Mouse (Mus musculus): Measurements from ENCODE around the gene Tssk6. TPM values are rescaled to one million over a fixed set of nuclear protein-coding genes. Genes with fewer than 3 reads are reported as not detected.

The Tssk6 gene
- polyA plus RNA-seq (2014; fragmentation: Nextera tagmentation; extraction: Ambion mirVana), result 3.8 and 4.3 TPM in 2 replicates

DNA sequence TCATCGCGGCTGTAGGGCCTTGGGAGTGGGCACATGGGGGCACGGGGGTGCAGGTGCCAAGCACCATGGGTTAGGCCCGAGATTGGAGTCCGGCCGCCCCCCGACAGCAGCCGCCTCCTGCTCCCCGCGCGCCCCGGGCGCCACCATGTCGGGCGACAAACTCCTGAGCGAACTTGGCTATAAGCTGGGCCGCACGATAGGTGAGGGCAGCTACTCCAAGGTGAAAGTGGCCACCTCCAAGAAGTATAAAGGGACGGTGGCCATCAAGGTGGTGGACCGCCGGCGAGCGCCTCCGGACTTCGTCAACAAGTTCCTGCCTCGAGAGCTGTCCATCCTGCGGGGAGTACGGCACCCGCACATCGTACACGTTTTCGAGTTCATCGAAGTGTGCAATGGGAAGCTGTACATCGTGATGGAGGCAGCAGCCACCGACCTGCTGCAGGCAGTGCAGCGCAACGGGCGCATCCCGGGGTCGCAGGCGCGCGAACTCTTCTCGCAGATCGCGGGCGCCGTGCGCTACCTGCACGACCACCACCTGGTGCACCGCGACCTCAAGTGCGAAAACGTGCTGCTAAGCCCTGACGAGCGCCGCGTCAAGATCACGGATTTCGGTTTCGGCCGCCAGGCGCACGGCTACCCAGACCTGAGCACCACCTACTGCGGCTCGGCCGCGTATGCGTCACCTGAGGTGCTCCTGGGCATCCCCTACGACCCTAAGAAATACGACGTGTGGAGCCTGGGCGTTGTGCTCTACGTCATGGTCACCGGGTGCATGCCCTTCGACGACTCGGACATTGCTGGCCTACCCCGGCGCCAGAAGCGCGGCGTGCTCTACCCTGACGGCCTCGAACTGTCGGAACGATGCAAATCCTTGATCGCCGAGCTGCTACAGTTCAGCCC lies at the start of gene Tssk6, which contains the start of the genes Ndufa13 and Yjefn3:
Gene Tssk6 (plus strand): TSS at position 22 of the 900 bp plus-strand sequence.
Gene Ndufa13 (minus strand): TSS at position 396 of the 900 bp plus-strand sequence.
Gene Yjefn3 (minus strand): TSS at position 550 of the 900 bp plus-strand sequence.
- DNase-seq, result peak; percentile 44
- Histone ChIP-seq H3K4me3 (ENCODE audit: low read depth, low read length) (peak within 1 kb of the TSS; percentile 72), H3K36me3 (ENCODE audit: insufficient read depth) (peaks cover 12% of the 10 kb centered on the region; the same call in 1 of the 2 replicates), H3K4me2 (peak within 1 kb of the TSS; percentile 94), H3K4me1 (ENCODE audit: insufficient read depth) (peaks cover 6% of the 10 kb centered on the region), H3K9ac (peak within 1 kb of the TSS; percentile 75), H3K9me3 (ENCODE audit: low read depth, low read length) (no peaks in the 10 kb centered on the region), H3K27ac (ENCODE audit: low read depth) (peak within 1 kb of the TSS; percentile 92), H3K27me3 (ENCODE audit: insufficient read depth, low read length) (no peaks in the 10 kb centered on the region)
- TF ChIP-seq CTCF (IDR thresholded peaks at IDR 0.05; ENCODE audit: low read depth), result peak; percentile 26; the same call in 1 of the 2 replicates
- 5% methylated on average over 89 of the region's 89 CpGs for WGBS
- ATAC-seq (ENCODE audit: insufficient read depth), result peak; percentile 45

DNA sequence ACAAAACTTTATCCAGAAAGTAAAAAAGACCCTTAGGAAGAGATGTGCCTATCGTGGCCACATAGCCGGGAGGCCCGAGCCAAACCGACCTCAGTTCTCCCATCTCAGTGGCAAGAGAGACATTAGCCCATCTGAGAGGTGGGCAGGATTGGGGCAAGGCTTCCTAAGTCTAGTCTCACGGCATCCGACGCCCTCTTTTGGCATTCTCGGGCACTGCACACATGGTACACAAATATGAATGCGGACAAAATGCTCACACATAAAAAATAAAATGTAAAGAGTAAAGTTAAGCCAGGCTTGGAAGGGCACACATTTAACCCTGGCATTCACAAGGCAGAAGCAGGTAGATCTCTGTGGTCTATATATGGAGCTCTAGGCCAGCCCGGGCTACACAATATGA lies 48.1 kb upstream of the Tssk6 start:
- Histone ChIP-seq H3K9me3 (ENCODE audit: low read depth, low read length) (no peaks in the 10 kb centered on the region), H3K4me1 (ENCODE audit: insufficient read depth) (no peaks in the 10 kb centered on the region), H3K36me3 (ENCODE audit: insufficient read depth) (no peaks in the 10 kb centered on the region), H3K4me3 (ENCODE audit: low read depth, low read length) (no peak overlapping the region), H3K27me3 (ENCODE audit: insufficient read depth, low read length) (no peaks in the 10 kb centered on the region), H3K9ac (no peak overlapping the region), H3K27ac (ENCODE audit: low read depth) (no peak overlapping the region), H3K4me2 (no peak overlapping the region)
- no peak for TF ChIP-seq CTCF (IDR thresholded peaks at IDR 0.05; ENCODE audit: low read depth)
- ATAC-seq (ENCODE audit: insufficient read depth) (no peak), DNase-seq (no peak)
- WGBS, result 91% methylated on average over 10 of the region's 10 CpGs

DNA sequence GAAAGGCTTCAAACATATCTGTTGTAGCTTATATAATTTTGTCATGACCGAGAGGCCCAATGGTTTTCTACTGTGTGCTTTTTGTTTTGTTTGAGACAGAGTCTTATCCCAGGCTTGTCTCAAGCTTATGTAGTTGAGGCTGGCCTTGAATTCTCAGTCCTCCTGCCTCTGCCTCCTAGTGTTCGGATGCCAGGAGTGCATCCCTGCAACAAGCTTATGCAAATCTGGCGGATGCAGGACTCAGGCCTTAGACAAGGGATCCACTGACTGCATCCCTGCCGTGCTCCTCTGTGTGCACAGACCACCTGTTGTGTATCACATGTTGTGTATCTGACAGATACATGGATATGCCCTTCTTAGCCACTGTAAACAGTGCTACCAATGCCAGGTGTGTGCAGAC lies 41.2 kb upstream of the Tssk6 start:
- H3K36me3 ChIP-seq (ENCODE audit: insufficient read depth), result no peaks in the 10 kb centered on the region
- DNase-seq (no peak), ATAC-seq (ENCODE audit: insufficient read depth) (no peak)
- no peak overlapping the region for H3K27ac ChIP-seq (ENCODE audit: low read depth)
- no peak overlapping the region for H3K4me3 ChIP-seq (ENCODE audit: low read depth, low read length)
- WGBS, result 49% methylated on average over 4 of the region's 4 CpGs
- H3K27me3 ChIP-seq (ENCODE audit: insufficient read depth, low read length), result no peaks in the 10 kb centered on the region
- H3K9me3 ChIP-seq (ENCODE audit: low read depth, low read length), result no peaks in the 10 kb centered on the region
- TF ChIP-seq CTCF (IDR thresholded peaks at IDR 0.05; ENCODE audit: low read depth), result peak; percentile 43
- no peak overlapping the region for H3K9ac ChIP-seq
- H3K4me2 ChIP-seq, result no peak overlapping the region
- H3K4me1 ChIP-seq (ENCODE audit: insufficient read depth), result no peaks in the 10 kb centered on the region

DNA sequence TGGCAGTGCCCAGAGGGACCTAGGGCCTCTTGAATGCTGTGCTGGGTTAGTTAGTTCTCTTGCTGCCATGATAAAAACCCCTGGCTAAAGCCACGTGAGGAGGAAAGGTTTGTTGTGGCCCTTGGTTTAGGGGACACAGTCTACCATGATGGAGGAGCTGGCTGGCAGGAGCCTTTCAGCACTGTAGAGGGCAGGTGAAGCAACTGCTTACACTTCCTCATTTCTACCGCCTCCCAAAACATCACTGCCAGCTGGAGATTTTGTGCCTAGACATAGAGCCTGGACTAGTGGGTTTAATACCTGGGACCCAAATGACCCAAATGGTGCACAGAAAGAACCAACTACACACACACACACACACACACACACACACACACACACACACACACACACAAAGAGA lies 40.7 kb upstream of the Tssk6 start:
- no peaks in the 10 kb centered on the region for H3K27me3 ChIP-seq (ENCODE audit: insufficient read depth, low read length)
- TF ChIP-seq CTCF (IDR thresholded peaks at IDR 0.05; ENCODE audit: low read depth), result no peak

DNA sequence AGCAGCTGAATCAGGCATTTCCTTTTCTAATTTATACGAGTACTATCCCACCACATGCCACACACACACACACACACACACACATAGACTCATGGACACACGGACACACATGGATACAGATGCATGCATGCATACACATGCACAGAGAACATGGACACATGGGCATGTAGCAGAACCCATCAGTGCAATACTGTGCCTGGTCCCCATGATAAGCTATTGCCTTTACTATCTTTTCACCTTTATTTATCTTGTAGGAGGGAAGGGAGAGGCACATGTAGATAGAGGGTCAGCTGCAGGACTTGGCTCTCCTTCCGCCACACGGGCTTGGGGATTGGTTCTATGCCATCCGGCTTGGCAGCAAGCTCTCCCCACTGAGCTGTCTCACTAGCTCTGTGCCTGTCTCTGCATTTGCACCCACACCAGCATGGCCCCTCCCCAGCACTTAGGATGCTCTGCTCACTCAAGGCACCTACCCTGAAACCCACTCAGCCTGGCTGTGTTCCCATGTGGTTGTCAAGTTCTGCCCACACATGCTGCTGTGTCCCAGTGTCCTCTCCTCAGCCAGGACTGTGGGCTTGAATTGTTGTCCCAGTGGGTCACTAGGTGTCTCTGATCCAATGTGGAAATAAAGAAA lies 38.5 kb upstream of the Tssk6 start:
- Histone ChIP-seq H3K4me3 (ENCODE audit: low read depth, low read length) (no peak overlapping the region), H3K27me3 (ENCODE audit: insufficient read depth, low read length) (no peaks in the 10 kb centered on the region), H3K36me3 (ENCODE audit: insufficient read depth) (no peaks in the 10 kb centered on the region), H3K27ac (ENCODE audit: low read depth) (no peak overlapping the region), H3K9ac (no peak overlapping the region), H3K4me2 (no peak overlapping the region), H3K4me1 (ENCODE audit: insufficient read depth) (no peaks in the 10 kb centered on the region), H3K9me3 (ENCODE audit: low read depth, low read length) (no peaks in the 10 kb centered on the region)
- 78% methylated on average over 5 of the region's 5 CpGs for WGBS
- DNase-seq (no peak), ATAC-seq (ENCODE audit: insufficient read depth) (no peak)
- no peak for TF ChIP-seq CTCF (IDR thresholded peaks at IDR 0.05; ENCODE audit: low read depth)

More for the DNA sequence above, 40.7 kb upstream of the Tssk6 start:
- no peaks in the 10 kb centered on the region for H3K4me1 ChIP-seq (ENCODE audit: insufficient read depth)
- 67% methylated on average over 2 of the region's 2 CpGs for WGBS
- no peak overlapping the region for H3K4me2 ChIP-seq
- DNase-seq, result no peak
- H3K9me3 ChIP-seq (ENCODE audit: low read depth, low read length), result no peaks in the 10 kb centered on the region
- no peak overlapping the region for H3K4me3 ChIP-seq (ENCODE audit: low read depth, low read length)
- no peak overlapping the region for H3K27ac ChIP-seq (ENCODE audit: low read depth)
- ATAC-seq (ENCODE audit: insufficient read depth), result no peak
- no peaks in the 10 kb centered on the region for H3K36me3 ChIP-seq (ENCODE audit: insufficient read depth)
- H3K9ac ChIP-seq, result no peak overlapping the region

DNA sequence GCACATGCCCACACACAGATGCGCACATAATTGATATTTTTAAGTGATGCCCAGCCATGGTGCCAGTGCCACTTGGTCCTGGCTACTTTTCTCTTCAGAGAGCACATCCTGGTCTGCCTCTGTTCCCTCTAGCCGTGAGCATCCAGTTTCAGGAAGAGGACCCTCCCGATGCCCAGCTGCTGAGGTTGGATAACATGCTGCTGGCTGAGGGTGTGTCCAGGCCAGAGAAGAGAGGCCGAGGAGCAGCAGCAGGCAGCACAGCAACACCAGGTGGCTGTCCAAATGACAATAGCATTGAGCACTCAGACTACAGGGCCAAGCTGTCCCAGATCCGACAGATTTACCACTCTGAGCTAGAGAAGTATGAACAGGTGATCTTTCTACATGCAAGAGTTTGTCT lies 37.8 kb upstream of the Tssk6 start:
- WGBS, result 68% methylated on average over 5 of the region's 5 CpGs
- no peaks in the 10 kb centered on the region for H3K27me3 ChIP-seq (ENCODE audit: insufficient read depth, low read length)
- ATAC-seq (ENCODE audit: insufficient read depth), result no peak
- no peak overlapping the region for H3K9ac ChIP-seq
- no peak overlapping the region for H3K27ac ChIP-seq (ENCODE audit: low read depth)
- no peak overlapping the region for H3K4me3 ChIP-seq (ENCODE audit: low read depth, low read length)
- H3K9me3 ChIP-seq (ENCODE audit: low read depth, low read length), result no peaks in the 10 kb centered on the region
- no peaks in the 10 kb centered on the region for H3K36me3 ChIP-seq (ENCODE audit: insufficient read depth)
- no peaks in the 10 kb centered on the region for H3K4me1 ChIP-seq (ENCODE audit: insufficient read depth)
- no peak for DNase-seq
- no peak for TF ChIP-seq CTCF (IDR thresholded peaks at IDR 0.05; ENCODE audit: low read depth)
- H3K4me2 ChIP-seq, result no peak overlapping the region

Measured in lung, embryonic 14.5 days (tissue).